Mouse (Mus musculus) kidney, adult 2 months (tissue): ENCODE results near the gene Rtl4.

Experiments used
- CTCF ChIP-seq: fragments of 200-500 bp; conservative IDR thresholded peaks from 2 replicates; pipeline ENCODE4 v1.5.1; 2011; ENCODE audit warnings: low read depth, mild to moderate bottlenecking, control low read depth, low read length, moderate library complexity, mixed read lengths; ENCODE audit not compliant: insufficient read depth, insufficient read length
- POLR2A ChIP-seq: fragments of 200-500 bp; IDR thresholded peaks from one replicate; pipeline ENCODE4 v1.6.1; 2011; ENCODE audit warnings: low read depth, low read length, control low read depth

DNA sequence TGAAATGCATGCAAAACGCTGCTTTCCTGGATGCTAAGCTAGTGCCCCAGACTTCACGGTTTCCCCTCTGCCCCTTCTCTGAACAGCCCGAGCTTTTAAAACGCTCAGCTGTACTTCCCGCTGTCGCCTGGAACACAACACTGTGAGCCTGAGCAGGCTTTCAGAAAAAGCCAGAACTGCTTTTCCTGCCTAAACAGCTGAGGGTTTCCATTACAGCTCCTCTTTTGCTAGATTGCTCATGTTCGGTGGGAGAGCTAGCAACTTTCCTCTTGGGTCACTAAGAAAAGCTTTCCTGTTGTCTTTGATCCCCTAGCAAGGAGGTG, 1.1 kb downstream of the Rtl4 start:
- TF ChIP-seq POLR2A: no peak
- TF ChIP-seq CTCF: no peak
